Mouse (Mus musculus) forebrain, embryonic 14.5 days (tissue): ENCODE measurements around the gene Gadl1. TPM values are rescaled to one million over a fixed set of nuclear protein-coding genes. Genes with fewer than 3 reads are reported as not detected.

Source experiments
- ATAC-seq: fragments of 200-750 bp; cut with Nextera tagmentation; 2 replicates; pipeline ENCODE4 v1.8.0; 2017; ENCODE audit warnings: mild to moderate bottlenecking, moderate library complexity
- DNase-seq: peaks from one replicate; pipeline ENCODE4 v3.0.0-alpha.2; 2015; ENCODE audit warnings: low spot score
- H3K27ac ChIP-seq: fragments of 300-500 bp; sonication (generic); 2 replicates; pipeline ENCODE4 v1.5.1; 2014; ENCODE audit warnings: low read depth, mild to moderate bottlenecking, control low read depth, low read length, moderate library complexity
- H3K27me3 ChIP-seq: fragments of 300-500 bp; sonication (generic); replicated peaks from 2 replicates; pipeline ENCODE4 v1.6.1; 2014; ENCODE audit warnings: low read length, control low read depth, mixed read lengths; ENCODE audit not compliant: control insufficient read depth, insufficient read depth
- H3K36me3 ChIP-seq: fragments of 300-500 bp; sonication (generic); 2 replicates; pipeline ENCODE4 v1.6.1; 2014; ENCODE audit warnings: low read length, control low read depth; ENCODE audit not compliant: control insufficient read depth, insufficient read depth
- H3K4me1 ChIP-seq: fragments of 300-500 bp; sonication (generic); 2 replicates; pipeline ENCODE4 v1.6.1; 2014; ENCODE audit warnings: antibody characterized with exemption, low read length, control low read depth; ENCODE audit not compliant: control insufficient read depth, insufficient read depth
- H3K4me2 ChIP-seq: fragments of 300-500 bp; sonication (generic); 2 replicates; pipeline ENCODE4 v1.6.1; 2014; ENCODE audit warnings: mild to moderate bottlenecking, control low read depth, low read length
- H3K4me3 ChIP-seq: fragments of 300-500 bp; sonication (generic); 2 replicates; pipeline ENCODE4 v1.5.1; 2014; ENCODE audit warnings: low read depth, low read length, control low read depth
- H3K9ac ChIP-seq: fragments of 300-500 bp; sonication (generic); 2 replicates; pipeline ENCODE4 v1.6.1; 2014; ENCODE audit warnings: mild to moderate bottlenecking, low read length, control low read depth, moderate library complexity
- H3K9me3 ChIP-seq: fragments of 300-500 bp; sonication (generic); replicated peaks from 2 replicates; pipeline ENCODE4 v1.6.1; 2016; ENCODE audit warnings: low read length, control low read depth, mixed read lengths; ENCODE audit not compliant: control insufficient read depth
- WGBS: fragments of 180-500 bp; shearing (Covaris S2); extraction: QIAGEN DNeasy Blood & Tissue Kit; methylation state at CpG from one replicate; pipeline ENCODE4 v1.1.7; 2014; 5-methylcytosine and 5-hydroxymethylcytosine counted together
- polyA plus RNA-seq: library from polyadenylated mRNA; unstranded; fragments of >200 nt; fragmentation: Nextera tagmentation; extraction: Ambion mirVana; gene quantifications from 2 replicates; pipeline ENCODE4 v1.2.1, GENCODE M21; 2014

The Gadl1 gene
- polyA plus RNA-seq, result 0.23 and 0.37 TPM in 2 replicates

DNA sequence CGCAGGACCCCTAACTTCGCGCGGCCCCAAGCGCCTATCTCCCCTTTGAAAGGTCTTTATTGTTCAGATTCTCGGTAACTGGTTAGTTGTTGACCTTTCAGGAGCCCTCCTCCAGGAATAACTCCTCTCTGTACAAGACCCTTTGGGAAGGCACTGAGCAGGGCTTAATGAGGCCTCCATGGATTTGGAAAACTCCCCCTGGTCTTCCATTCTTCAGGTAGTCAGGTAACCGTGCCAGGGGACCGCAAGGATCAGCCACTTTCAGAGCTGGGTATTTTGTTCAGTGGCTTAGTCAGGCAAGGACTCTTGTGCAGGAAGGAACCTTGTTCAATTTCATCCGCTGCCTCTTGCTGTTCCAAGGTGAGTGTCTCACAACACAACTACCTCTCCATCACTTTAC lies at the start of gene Gadl1:
Gene Gadl1 (plus strand): TSS at position 301 of the 400 bp plus-strand sequence.
- Histone ChIP-seq H3K4me1 (no peaks in the 10 kb centered on the region), H3K9ac (no peak within 1 kb of the TSS), H3K27me3 (no peaks in the 10 kb centered on the region), H3K4me2 (no peak within 1 kb of the TSS), H3K9me3 (no peaks in the 10 kb centered on the region), H3K36me3 (no peaks in the 10 kb centered on the region), H3K4me3 (no peak within 1 kb of the TSS), H3K27ac (no peak within 1 kb of the TSS)
- DNase-seq (no peak), ATAC-seq (no peak)
- 70% methylated on average over 9 of the region's 9 CpGs for WGBS

DNA sequence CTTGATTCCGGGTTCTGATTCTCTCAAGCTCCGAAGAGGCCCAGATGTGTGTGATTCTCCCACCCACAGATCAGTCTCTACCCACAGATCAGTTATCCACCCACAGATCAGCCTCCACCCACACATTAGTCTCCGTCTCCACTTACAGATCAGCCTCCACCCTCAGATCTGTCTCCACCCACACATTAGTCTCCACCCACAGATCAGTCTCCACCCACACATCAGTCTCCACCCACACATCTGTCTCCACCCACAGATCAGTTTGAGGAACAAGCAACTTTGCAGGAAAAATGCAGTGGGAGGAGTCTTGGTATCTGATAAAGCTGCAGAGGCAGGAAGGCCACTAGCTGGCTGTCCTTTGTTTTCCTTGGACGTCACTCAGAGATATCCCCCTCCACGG lies 46.5 kb upstream of the Gadl1 start:
- Histone ChIP-seq H3K9ac (no peak overlapping the region), H3K27ac (no peak overlapping the region), H3K27me3 (no peaks in the 10 kb centered on the region), H3K9me3 (no peaks in the 10 kb centered on the region), H3K4me1 (no peaks in the 10 kb centered on the region), H3K4me3 (no peak overlapping the region), H3K4me2 (no peak overlapping the region), H3K36me3 (no peaks in the 10 kb centered on the region)
- no peak for ATAC-seq
- 86% methylated on average over 5 of the region's 5 CpGs for WGBS
- DNase-seq, result no peak

DNA sequence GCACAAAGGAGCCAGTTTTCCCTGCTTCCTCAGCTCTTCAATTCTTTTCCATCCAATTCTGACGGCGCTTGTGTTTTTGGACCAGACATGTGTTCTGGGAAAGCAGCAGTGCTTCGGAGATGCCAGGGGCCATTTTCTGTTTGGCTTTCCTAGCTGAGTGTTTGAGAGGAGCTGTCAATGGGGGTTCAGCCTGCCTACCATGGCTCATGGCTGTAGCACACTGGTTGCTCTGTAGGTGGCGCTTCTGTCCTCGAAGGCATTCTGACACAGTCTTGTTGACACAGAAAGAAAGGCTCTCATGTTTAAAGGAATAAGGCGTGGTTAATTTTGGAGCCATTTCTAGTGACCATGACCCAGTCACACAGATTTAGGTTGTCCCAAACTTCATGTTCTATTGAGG lies 45.9 kb upstream of the Gadl1 start:
- Histone ChIP-seq H3K27me3 (no peaks in the 10 kb centered on the region), H3K4me1 (no peaks in the 10 kb centered on the region), H3K4me3 (no peak overlapping the region), H3K4me2 (no peak overlapping the region), H3K9me3 (no peaks in the 10 kb centered on the region), H3K9ac (no peak overlapping the region), H3K27ac (no peak overlapping the region), H3K36me3 (no peaks in the 10 kb centered on the region)
- DNase-seq (no peak), ATAC-seq (no peak)
- WGBS, result 78% methylated on average over 6 of the region's 6 CpGs

GRCm38 (mm10) chr9:115867277-115867676 lies 42.0 kb upstream of the Gadl1 start:
- H3K27me3 ChIP-seq, result no peaks in the 10 kb centered on the region
- H3K9me3 ChIP-seq, result no peaks in the 10 kb centered on the region
- ATAC-seq (no peak), DNase-seq (no peak)
- no peak overlapping the region for H3K4me3 ChIP-seq
- WGBS, result 53% methylated on average over 2 of the region's 2 CpGs
- no peak overlapping the region for H3K9ac ChIP-seq
- H3K4me2 ChIP-seq, result no peak overlapping the region
- H3K36me3 ChIP-seq, result no peaks in the 10 kb centered on the region
- H3K4me1 ChIP-seq, result no peaks in the 10 kb centered on the region
- no peak overlapping the region for H3K27ac ChIP-seq

- no peak for ATAC-seq
- H3K4me1 ChIP-seq, result no peaks in the 10 kb centered on the region
- H3K27ac ChIP-seq, result no peak overlapping the region
- no peak overlapping the region for H3K4me2 ChIP-seq
- H3K36me3 ChIP-seq, result no peaks in the 10 kb centered on the region
- WGBS, result 85% methylated on average over 13 of the region's 13 CpGs
- no peak for DNase-seq
- no peak overlapping the region for H3K4me3 ChIP-seq
- H3K9me3 ChIP-seq, result no peaks in the 10 kb centered on the region
- no peaks in the 10 kb centered on the region for H3K27me3 ChIP-seq
- no peak overlapping the region for H3K9ac ChIP-seq
Observed at GRCm38 (mm10) chr9:115870168-115870567, 39.1 kb upstream of the Gadl1 start.

GRCm38 (mm10) chr9:115870640-115871039 lies 38.6 kb upstream of the Gadl1 start:
- Histone ChIP-seq H3K27ac (no peak overlapping the region), H3K27me3 (no peaks in the 10 kb centered on the region), H3K4me3 (no peak overlapping the region), H3K9ac (no peak overlapping the region), H3K4me1 (no peaks in the 10 kb centered on the region), H3K4me2 (no peak overlapping the region), H3K9me3 (no peaks in the 10 kb centered on the region), H3K36me3 (no peaks in the 10 kb centered on the region)
- ATAC-seq (no peak), DNase-seq (no peak)
- 92% methylated on average over 5 of the region's 5 CpGs for WGBS

DNA sequence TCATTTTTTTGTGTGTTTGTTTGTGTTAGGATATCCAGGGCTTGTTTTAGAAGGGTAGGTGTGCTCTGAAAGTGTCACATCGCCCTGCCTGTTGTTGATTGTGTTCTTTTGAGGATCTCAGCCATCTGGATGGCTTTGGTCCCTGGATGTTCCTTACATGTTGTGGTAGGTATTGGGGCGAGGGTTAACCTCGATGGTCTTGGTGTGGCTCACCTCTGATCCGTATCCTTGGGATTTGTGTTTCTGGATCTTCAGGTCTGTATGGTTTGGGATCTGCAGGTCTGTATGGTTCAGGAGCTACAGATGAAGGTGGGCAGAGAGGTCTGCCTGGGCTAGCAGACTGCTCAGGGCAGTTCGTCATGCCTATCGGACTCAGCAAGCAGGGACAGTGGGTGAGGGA lies 28.8 kb upstream of the Gadl1 start:
- Histone ChIP-seq H3K4me1 (no peaks in the 10 kb centered on the region), H3K9me3 (no peaks in the 10 kb centered on the region), H3K4me2 (no peak overlapping the region), H3K27ac (no peak overlapping the region), H3K27me3 (no peaks in the 10 kb centered on the region), H3K9ac (no peak overlapping the region), H3K4me3 (no peak overlapping the region), H3K36me3 (no peaks in the 10 kb centered on the region)
- ATAC-seq, result no peak
- 93% methylated on average over 6 of the region's 6 CpGs for WGBS
- no peak for DNase-seq

DNA sequence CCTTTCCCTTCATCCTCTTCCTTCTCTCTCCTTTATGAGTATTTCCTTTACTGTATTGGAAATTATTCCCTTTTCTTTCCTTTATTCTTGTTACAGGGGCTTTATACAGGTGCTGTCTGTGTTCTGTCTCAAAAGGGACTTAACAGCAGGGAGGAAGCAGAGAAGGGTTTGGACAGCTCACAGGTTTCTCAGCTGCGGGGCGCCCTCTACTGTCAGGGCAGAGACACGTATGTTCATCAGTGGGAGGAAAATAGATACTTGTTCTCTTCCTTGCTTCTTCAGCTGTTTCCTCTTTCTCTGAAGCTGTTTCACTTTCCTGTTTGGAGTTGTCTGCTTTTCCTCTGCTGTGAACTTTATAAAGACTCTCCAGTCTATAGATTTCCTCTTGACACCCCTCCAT lies 28.1 kb upstream of the Gadl1 start:
- Histone ChIP-seq H3K36me3 (no peaks in the 10 kb centered on the region), H3K4me1 (no peaks in the 10 kb centered on the region), H3K4me2 (no peak overlapping the region), H3K4me3 (no peak overlapping the region), H3K9me3 (no peaks in the 10 kb centered on the region), H3K27ac (no peak overlapping the region), H3K9ac (no peak overlapping the region), H3K27me3 (no peaks in the 10 kb centered on the region)
- DNase-seq, result no peak
- no peak for ATAC-seq
- WGBS, result 88% methylated on average over 3 of the region's 3 CpGs

- WGBS, result 88% methylated on average over 5 of the region's 5 CpGs
- H3K9ac ChIP-seq, result no peak overlapping the region
- DNase-seq (no peak), ATAC-seq (no peak)
- H3K27ac ChIP-seq, result no peak overlapping the region
- H3K9me3 ChIP-seq, result no peaks in the 10 kb centered on the region
- no peak overlapping the region for H3K4me2 ChIP-seq
- H3K4me1 ChIP-seq, result no peaks in the 10 kb centered on the region
- H3K4me3 ChIP-seq, result no peak overlapping the region
- H3K36me3 ChIP-seq, result no peaks in the 10 kb centered on the region
- no peaks in the 10 kb centered on the region for H3K27me3 ChIP-seq
Observed at GRCm38 (mm10) chr9:115882627-115883200, 26.5 kb upstream of the Gadl1 start.
